Mouse (Mus musculus): ENCODE measurements around the gene Slc25a20.
"Not testable (repeated sequence)": the region's sequence is repeated elsewhere in the genome, so short reads cannot be mapped to it uniquely, and the experiment has no call there.

Gene Slc25a20

DNA sequence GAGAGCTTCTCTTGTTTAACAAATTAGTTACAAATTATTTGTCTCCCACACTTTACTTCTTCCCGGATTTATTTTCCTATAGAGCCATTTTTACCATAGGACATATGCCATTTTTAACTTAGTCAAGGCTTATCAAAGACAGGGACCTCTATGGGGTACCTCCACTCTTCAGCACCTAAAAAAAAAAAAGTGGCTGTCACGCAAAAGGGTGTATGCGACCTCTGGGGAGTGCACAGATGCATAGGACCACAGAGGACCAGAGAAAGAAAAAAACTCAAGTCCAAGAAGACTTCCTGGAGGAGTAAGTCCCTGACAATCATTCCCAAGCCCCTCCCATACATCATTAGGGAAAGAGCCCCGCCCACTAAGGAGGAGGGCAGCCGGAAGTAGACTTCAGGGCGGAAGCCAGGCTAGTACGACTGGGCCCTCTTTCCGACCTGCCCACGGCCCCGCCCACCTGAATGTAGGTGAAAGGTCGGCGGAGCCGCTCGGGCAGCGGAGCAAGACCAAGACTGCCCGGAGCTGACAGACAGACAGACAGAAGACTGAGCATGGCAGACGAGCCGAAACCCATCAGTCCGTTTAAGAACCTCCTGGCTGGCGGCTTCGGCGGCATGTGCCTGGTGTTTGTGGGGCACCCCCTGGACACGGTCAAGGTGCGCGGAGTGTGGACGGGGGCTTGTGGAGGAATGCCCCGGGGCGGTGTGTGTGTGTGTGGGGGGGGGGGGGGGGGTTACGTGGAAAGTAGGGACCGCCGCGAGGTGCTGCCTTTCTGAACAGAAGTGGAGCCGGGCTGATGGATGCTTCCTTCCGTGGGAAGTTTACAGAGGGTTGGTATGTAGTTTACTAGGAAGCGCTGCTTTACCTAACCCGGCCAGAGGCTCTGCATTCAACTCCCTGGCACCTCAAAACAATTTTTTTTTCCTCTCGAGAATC, at the start of gene Slc25a20:
Slc25a20 (plus strand) TSS at position 412 of the 936 bp plus-strand sequence.
- DNase-seq (ENCODE audit: low read depth): peak; percentile 88

GRCm38 (mm10) chr9:108617301-108617700, 44.6 kb upstream of the Slc25a20 start:
- no peak for DNase-seq (ENCODE audit: low read depth)

- DNase-seq (ENCODE audit: low read depth): peak; percentile 22
Measured at GRCm38 (mm10) chr9:108626498-108626897, 35.4 kb upstream of the Slc25a20 start.

DNA sequence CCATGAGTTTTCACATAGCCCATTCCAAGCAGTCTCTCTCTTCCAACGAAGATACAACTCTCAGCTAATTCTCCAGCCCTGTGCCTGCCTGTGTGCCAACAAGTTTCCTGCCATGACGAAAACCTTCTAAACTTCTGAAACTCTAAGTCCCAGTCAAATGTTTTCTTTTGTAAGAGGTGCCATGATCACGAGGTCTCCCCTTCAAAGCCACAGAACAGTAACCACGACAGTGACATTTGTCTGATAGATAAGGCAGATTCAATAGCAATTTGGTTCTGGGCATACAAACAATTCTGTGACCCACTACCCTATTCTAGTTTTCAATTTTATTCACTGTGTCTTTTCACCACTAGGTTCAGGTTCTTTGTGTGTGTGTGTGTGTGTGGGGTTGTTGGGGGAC, 33.7 kb upstream of the Slc25a20 start:
- DNase-seq (ENCODE audit: low read depth): no peak

GRCm38 (mm10) chr9:108630683-108631082, 31.2 kb upstream of the Slc25a20 start:
- no peak for DNase-seq (ENCODE audit: low read depth)

DNA sequence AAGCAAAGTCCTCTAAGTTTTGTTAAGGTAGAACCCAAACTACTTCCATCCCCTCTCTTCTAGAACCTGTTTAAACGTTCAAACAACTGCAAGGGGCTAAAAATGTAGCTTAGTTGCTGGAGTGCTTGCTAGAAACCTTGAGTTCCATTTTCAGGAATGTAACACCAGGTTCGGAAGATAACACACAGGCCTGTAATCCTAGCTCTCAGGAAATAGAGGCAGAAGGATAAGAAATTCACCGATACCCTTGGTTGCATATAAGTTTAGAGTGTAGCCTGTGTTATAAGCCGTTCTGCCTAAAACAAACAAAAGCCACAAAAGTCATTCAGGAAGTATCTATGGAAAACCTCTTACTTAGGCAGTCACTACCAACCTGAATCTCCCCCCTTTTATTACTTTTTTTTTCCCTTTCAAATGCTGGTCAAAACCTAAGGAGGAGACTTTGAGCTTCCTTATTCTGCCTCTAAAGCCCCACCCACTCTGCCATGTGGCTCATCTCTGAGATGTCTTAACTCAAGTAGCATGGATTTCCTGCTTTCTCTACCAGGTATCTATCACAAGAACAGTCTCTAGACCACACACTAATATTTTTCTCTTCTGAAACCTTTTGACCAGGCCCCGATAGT, 30.1 kb upstream of the Slc25a20 start:
- no peak for DNase-seq (ENCODE audit: low read depth)

DNA sequence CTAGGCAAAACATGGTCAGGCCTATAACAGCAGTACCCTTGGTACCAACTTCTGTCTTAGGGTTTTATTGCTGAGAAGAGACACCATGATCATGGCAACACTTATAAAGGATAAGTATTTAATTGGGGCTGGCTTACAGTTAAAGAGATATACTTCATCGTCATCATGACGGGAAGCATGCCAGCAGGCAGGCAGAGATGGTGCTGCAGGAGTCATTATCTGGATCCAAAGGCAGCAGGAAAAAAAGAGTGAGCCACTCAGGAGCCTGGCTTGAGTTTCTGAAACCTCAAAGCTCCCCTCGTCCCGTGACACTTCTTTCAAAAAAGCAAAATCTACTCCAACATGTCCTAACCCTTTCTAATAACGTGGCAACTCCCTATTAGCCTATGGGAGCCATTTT, 29.5 kb upstream of the Slc25a20 start:
- DNase-seq (ENCODE audit: low read depth): no peak

- no peak for DNase-seq (ENCODE audit: low read depth)
Measured at GRCm38 (mm10) chr9:108633846-108634245, 28.0 kb upstream of the Slc25a20 start.

GRCm38 (mm10) chr9:108635415-108635814, 26.5 kb upstream of the Slc25a20 start:
- DNase-seq (ENCODE audit: low read depth): no peak

DNA sequence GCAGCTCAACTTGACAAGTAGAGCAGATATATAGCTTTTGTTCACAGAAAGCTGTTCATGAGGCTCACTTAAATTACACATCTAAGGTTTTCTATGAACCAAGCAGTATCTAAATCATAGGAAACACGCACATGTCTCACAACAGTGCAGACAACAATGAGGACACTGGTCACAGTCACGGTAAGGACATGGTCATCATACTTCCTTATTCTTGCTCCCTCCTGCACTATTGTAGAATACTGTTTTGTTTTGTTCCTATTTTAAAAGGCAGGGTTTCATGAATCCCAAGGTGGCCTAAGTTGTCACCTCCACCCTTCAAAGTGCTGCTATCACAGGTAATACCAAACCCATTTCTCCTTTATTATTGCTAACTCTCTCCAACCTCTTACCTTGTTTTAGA, 22.1 kb upstream of the Slc25a20 start:
- no peak for DNase-seq (ENCODE audit: low read depth)

DNA sequence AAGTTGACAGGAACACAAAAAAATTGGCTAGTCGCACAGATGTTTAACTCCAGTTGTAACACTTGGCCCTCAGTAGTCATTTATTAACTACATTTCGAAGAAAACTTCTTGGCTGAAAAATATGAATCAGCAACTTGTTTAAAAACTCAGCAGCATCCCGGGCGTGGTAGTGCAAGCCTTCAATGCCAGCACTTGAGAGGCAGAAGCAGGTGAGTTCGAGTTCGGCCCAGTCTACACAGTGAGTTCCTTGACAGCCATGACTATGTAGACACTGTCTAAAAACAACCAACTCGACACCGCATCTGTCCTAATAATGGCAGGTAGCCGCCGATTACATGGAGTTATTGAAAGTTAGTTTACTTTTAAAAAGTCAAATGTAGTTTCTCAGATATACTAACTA, 13.7 kb upstream of the Slc25a20 start:
- peak; percentile 42 for DNase-seq (ENCODE audit: low read depth)

- peak; percentile 93 for DNase-seq (ENCODE audit: low read depth)
Measured at GRCm38 (mm10) chr9:108648611-108649560, 13.0 kb upstream of the Slc25a20 start, which contains the start of gene Arih2. TSS of gene Arih2 (minus strand) at chr9:108649386.

GRCm38 (mm10) chr9:108649561-108650440, 12.1 kb upstream of the Slc25a20 start:
- peak; percentile 40 for DNase-seq (ENCODE audit: low read depth)

DNA sequence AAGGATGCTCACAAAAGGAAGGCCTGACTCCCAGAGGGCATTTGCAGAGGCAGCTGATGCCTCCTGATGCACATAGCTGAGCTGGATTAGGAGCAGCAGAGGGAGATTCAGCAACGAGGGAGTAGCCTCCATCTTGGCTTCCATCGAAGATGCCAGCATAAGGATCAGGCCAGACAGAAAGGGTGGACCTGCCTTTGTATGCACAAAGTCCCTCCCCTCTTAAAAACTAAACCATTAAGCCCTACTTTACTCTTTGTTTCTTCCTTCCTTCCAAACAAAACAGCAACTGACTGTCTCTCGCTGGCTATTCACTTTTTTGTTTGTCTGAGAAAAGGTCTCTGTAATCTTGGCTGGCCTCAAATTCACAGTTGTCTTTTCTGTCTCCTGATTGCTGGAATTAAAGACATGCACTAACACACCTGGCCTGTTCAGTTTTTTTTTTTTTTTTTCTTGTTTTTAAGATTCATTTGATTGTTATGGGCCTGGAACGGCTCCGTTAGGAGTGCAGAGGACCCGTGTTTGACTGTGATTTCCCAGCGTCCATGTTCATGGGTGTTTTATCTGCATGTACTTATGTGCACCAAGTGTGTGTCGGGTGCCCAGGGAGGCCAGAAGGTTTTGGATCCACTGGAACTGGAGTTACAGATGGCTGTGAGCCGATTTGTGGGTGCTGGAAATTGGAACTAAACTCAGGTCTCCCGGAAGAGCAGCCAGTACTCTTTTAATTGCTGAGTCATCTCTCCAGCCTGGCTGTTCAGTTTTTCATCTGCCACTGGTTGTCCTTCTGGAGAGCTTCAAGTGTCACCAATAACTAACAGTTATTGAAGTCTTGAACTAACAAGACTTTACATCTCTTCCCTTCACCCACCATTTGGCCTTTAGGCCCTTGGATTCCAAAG, 7.1 kb upstream of the Slc25a20 start:
- no peak for DNase-seq (ENCODE audit: low read depth)

DNA sequence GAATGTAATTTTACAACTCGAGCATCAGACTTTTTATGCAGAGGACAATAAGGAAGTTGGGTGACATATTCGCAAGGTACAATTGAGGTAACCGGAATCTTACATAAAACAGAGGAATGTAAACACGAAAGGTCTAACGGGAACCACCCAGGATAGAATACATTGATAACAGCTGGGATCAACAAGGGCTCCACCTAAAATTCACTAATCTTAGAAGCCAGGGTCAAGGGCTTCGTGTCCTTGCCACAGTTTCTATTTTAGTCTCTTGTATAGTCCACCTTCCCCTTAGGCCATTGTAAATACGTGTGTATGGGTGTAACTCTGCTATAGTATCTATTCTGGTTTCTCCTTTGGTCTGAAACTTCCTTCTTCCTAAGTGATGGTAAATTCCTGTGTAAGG, 6.0 kb upstream of the Slc25a20 start:
- not testable (repeated sequence) for DNase-seq (ENCODE audit: low read depth)

DNA sequence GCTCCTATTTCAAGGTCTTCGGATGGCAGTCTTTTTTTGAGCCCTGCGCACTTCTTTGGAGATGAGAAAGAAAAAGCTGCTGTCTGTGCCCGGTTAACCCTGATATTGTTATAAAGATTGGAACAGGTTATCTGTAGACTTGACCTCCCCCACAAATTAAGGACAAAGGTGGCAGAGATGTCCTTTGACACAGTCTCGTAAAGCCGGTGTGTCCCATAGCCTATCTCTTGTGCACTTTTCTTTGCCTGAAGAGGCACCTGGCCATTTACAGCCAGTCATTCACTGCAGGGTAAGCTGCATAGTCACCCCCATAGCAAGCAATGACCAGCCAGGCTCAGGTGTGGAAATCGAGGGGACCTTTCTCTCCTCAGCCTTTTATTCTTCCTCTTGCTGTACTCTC, 772 bp downstream of the Slc25a20 start:
- no peak for DNase-seq (ENCODE audit: low read depth)

DNA sequence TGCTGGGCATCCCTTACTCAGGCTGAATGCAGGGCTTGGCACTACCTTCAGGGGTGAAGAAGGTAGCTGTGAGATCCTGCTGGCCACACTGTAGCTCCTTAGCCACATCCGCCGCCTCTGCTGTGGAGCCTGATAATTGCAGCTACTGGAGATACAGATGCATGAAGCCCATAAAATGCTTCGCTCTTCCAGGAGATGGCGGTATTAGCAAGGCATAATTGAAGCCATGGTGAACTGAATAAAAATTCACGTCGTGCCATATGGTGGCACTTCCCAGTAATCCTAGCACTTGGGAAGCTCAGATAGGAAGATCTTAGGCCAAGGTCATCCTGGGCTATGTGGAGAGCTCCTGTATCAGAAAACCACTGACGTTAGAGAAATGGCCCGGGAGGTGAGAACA, 8.0 kb downstream of the Slc25a20 start:
- no peak for DNase-seq (ENCODE audit: low read depth)

GRCm38 (mm10) chr9:108673151-108673550, 11.3 kb downstream of the Slc25a20 start:
- DNase-seq (ENCODE audit: low read depth): peak; percentile 28

DNA sequence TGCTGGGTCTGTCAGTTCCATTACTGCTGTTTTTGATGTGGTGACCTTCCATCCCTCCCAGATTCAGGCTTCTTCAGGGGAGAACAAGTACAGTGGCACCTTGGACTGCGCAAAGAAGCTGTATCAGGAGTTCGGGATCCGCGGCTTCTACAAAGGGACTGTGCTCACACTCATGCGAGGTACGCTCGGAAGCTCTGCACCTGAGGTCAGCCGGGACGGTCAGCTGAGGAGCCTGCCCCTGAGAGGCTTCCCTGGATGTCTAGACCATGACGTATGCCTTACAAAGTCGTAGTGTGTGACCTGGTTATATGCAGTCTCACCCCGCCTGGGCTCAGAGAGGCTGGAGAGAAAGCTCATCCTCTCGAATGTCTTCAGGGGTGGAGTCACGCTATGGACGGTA, 18.1 kb downstream of the Slc25a20 start:
- DNase-seq (ENCODE audit: low read depth): no peak

- DNase-seq (ENCODE audit: low read depth): no peak
Measured at GRCm38 (mm10) chr9:108686475-108686887, 24.6 kb downstream of the Slc25a20 start.

Data from NIH3T3 (cell line).